Mouse (Mus musculus): ENCODE data around the gene H2-M10.2. TPM values are rescaled to one million over a fixed set of nuclear protein-coding genes. Genes with fewer than 3 reads are reported as not detected.
"Not testable (repeated sequence)": the region's sequence is repeated elsewhere in the genome, so short reads cannot be mapped to it uniquely, and the experiment has no call there.

The H2-M10.2 gene
- polyA plus RNA-seq, 1 experiment from 2014 or later = 0.16 TPM

- no peak overlapping the region for H3K27ac ChIP-seq
- no peak overlapping the region for H3K4me3 ChIP-seq
- no peaks in the 10 kb centered on the region for H3K4me1 ChIP-seq (replicated peaks)
- WGBS = 25% methylated on average over 5 of the region's 5 CpGs
- H3K36me3 ChIP-seq = no peaks in the 10 kb centered on the region
- H3K9ac ChIP-seq = no peak overlapping the region
- no peaks in the 10 kb centered on the region for H3K9me3 ChIP-seq
- H3K4me2 ChIP-seq = no peak overlapping the region
- H3K27me3 ChIP-seq = peaks cover 31% of the 10 kb centered on the region
- ATAC-seq (ENCODE audit: low FRiP score) = no peak
Observed at GRCm38 (mm10) chr17:36244031-36244430, 42.3 kb downstream of the H2-M10.2 start.

GRCm38 (mm10) chr17:36240637-36241213, 45.6 kb downstream of the H2-M10.2 start:
- no peaks in the 10 kb centered on the region for H3K36me3 ChIP-seq
- H3K4me3 ChIP-seq = no peak overlapping the region
- no peak overlapping the region for H3K9ac ChIP-seq
- ATAC-seq (ENCODE audit: low FRiP score) = no peak
- no peaks in the 10 kb centered on the region for H3K9me3 ChIP-seq
- no peak overlapping the region for H3K27ac ChIP-seq
- no peak overlapping the region for H3K4me2 ChIP-seq
- 14% methylated on average over 5 of the region's 5 CpGs for WGBS
- H3K4me1 ChIP-seq (replicated peaks) = peaks cover 8% of the 10 kb centered on the region
- peaks cover 43% of the 10 kb centered on the region for H3K27me3 ChIP-seq

- peak overlapping the region; percentile 52 for H3K4me2 ChIP-seq
- peaks cover 8% of the 10 kb centered on the region for H3K4me1 ChIP-seq (replicated peaks)
- no peaks in the 10 kb centered on the region for H3K9me3 ChIP-seq
- 3% methylated on average over 27 of the region's 27 CpGs for WGBS
- H3K4me3 ChIP-seq = peak overlapping the region; percentile 25
- no peaks in the 10 kb centered on the region for H3K36me3 ChIP-seq
- peak overlapping the region; percentile 31 for H3K9ac ChIP-seq
- H3K27ac ChIP-seq = no peak overlapping the region
- H3K27me3 ChIP-seq = peaks cover 40% of the 10 kb centered on the region
- ATAC-seq (ENCODE audit: low FRiP score) = 0 out of 2 replicates have a peak, but pooled peaks have one; percentile 49
Observed at GRCm38 (mm10) chr17:36237321-36237921, 48.9 kb downstream of the H2-M10.2 start.

GRCm38 (mm10) chr17:36235300-36235699, 51.0 kb downstream of the H2-M10.2 start:
- not testable (repeated sequence) for H3K9ac ChIP-seq; H3K9me3 ChIP-seq; H3K36me3 ChIP-seq; H3K4me1 ChIP-seq (replicated peaks); H3K4me2 ChIP-seq; H3K27ac ChIP-seq; H3K4me3 ChIP-seq; ATAC-seq (ENCODE audit: low FRiP score)
- WGBS = 44% methylated on average over 8 of the region's 9 CpGs
- peaks cover 31% of the 10 kb centered on the region for H3K27me3 ChIP-seq

Other genes with a start within 250 kb of the H2-M10.2 start
- 6.7 and 7.0 TPM in 2 replicates for gene H2-T22, start 243.7 kb downstream of the H2-M10.2 start, polyA plus RNA-seq (2015; fragmentation: Nextera tagmentation; extraction: Ambion mirVana)
- gene Gm6034, start 243.5 kb downstream of the H2-M10.2 start, polyA plus RNA-seq (2015; fragmentation: Nextera tagmentation; extraction: Ambion mirVana) = not detected in 2 replicates
- not detected in 2 replicates for gene Gm11127, start 228.1 kb downstream of the H2-M10.2 start, polyA plus RNA-seq (2015; fragmentation: Nextera tagmentation; extraction: Ambion mirVana)
- gene Gm19684, start 164.8 kb downstream of the H2-M10.2 start, polyA plus RNA-seq (2015; fragmentation: Nextera tagmentation; extraction: Ambion mirVana) = not detected in 2 replicates
- not detected in 2 replicates for gene Gm7030, start 157.1 kb downstream of the H2-M10.2 start, polyA plus RNA-seq (2015; fragmentation: Nextera tagmentation; extraction: Ambion mirVana)
- gene Gm8909, start 118.0 kb downstream of the H2-M10.2 start, polyA plus RNA-seq (2015; fragmentation: Nextera tagmentation; extraction: Ambion mirVana) = not detected in 2 replicates
- gene H2-T3, start 96.2 kb downstream of the H2-M10.2 start, polyA plus RNA-seq (2015; fragmentation: Nextera tagmentation; extraction: Ambion mirVana) = not detected in 2 replicates
- gene Rpp21, start 28.4 kb downstream of the H2-M10.2 start, polyA plus RNA-seq (2015; fragmentation: Nextera tagmentation; extraction: Ambion mirVana) = 104 and 122 TPM in 2 replicates
- 28.3 and 29.7 TPM in 2 replicates for gene Trim39, start 14.2 kb downstream of the H2-M10.2 start, polyA plus RNA-seq (2015; fragmentation: Nextera tagmentation; extraction: Ambion mirVana)
- not detected in 2 replicates for gene H2-M10.1, start 39.7 kb upstream of the H2-M10.2 start, polyA plus RNA-seq (2015; fragmentation: Nextera tagmentation; extraction: Ambion mirVana)
- gene H2-M10.3, start 81.9 kb upstream of the H2-M10.2 start, polyA plus RNA-seq (2015; fragmentation: Nextera tagmentation; extraction: Ambion mirVana) = not detected in 2 replicates
- gene H2-M10.4, start 175.8 kb upstream of the H2-M10.2 start, polyA plus RNA-seq (2015; fragmentation: Nextera tagmentation; extraction: Ambion mirVana) = not detected in 2 replicates